Mouse (Mus musculus): ENCODE results near the gene Gpc6. TPM values are rescaled to one million over a fixed set of nuclear protein-coding genes. Genes with fewer than 3 reads are reported as not detected.

Gpc6 gene
- total and polyA plus RNA-seq, 3 experiments = 4.6 to 10.3 (median 8.0) TPM

GRCm38 (mm10) chr14:117379979-117380378, 454.9 kb downstream of the Gpc6 start:
- DNase-seq = no peak
- no peak overlapping the region for H3K4me3 ChIP-seq
- WGBS = 41% methylated on average over 6 of the region's 6 CpGs

GRCm38 (mm10) chr14:117383188-117383587, 458.1 kb downstream of the Gpc6 start:
- Histone ChIP-seq H3K27me3 (ENCODE audit: control insufficient read depth, insufficient read depth, low read length) (no peaks in the 10 kb centered on the region), H3K4me3 (no peak overlapping the region), H3K9ac (ENCODE audit: low read depth, low read length) (no peak overlapping the region), H3K36me3 (ENCODE audit: control insufficient read depth, insufficient read depth, low read length) (no peaks in the 10 kb centered on the region), H3K27ac (no peak overlapping the region; the same call in 1 of the 2 replicates), H3K4me1 (ENCODE audit: control insufficient read depth, insufficient read depth, low read length) (peaks cover 7% of the 10 kb centered on the region), H3K79me2 (replicated peaks; ENCODE audit: control insufficient read depth, insufficient read depth, low read length) (no peaks in the 10 kb centered on the region)
- intact Hi-C loops (cut with DNase I) = no loop called here
- TF ChIP-seq POLR2A (IDR thresholded peaks at IDR 0.05; ENCODE audit: insufficient read depth, low read depth, low read length) = no peak
- TF ChIP-seq CTCF (IDR thresholded peaks at IDR 0.05) = no peak
- no peak for TF ChIP-seq EP300 (IDR thresholded peaks at IDR 0.05; ENCODE audit: insufficient read depth, low read depth, low read length)
- 85% methylated on average over 7 of the region's 7 CpGs for WGBS
- no peak for DNase-seq

More at GRCm38 (mm10) chr14:117379979-117380378, 454.9 kb downstream of the Gpc6 start:
- Histone ChIP-seq H3K79me2 (replicated peaks; ENCODE audit: control insufficient read depth, insufficient read depth, low read length) (no peaks in the 10 kb centered on the region), H3K4me1 (ENCODE audit: control insufficient read depth, insufficient read depth, low read length) (peaks cover 5% of the 10 kb centered on the region), H3K27ac (no peak overlapping the region; the same call in 1 of the 2 replicates), H3K9ac (ENCODE audit: low read depth, low read length) (no peak overlapping the region), H3K27me3 (ENCODE audit: control insufficient read depth, insufficient read depth, low read length) (no peaks in the 10 kb centered on the region), H3K36me3 (ENCODE audit: control insufficient read depth, insufficient read depth, low read length) (no peaks in the 10 kb centered on the region)
- no peak for TF ChIP-seq CTCF (IDR thresholded peaks at IDR 0.05)
- no peak for TF ChIP-seq POLR2A (IDR thresholded peaks at IDR 0.05; ENCODE audit: insufficient read depth, low read depth, low read length)
- TF ChIP-seq EP300 (IDR thresholded peaks at IDR 0.05; ENCODE audit: insufficient read depth, low read depth, low read length) = no peak
- intact Hi-C loops (cut with DNase I) = no loop called here

- TF ChIP-seq CTCF (IDR thresholded peaks at IDR 0.05) = no peak
- no peak for TF ChIP-seq POLR2A (IDR thresholded peaks at IDR 0.05; ENCODE audit: insufficient read depth, low read depth, low read length)
- no peak for TF ChIP-seq EP300 (IDR thresholded peaks at IDR 0.05; ENCODE audit: insufficient read depth, low read depth, low read length)
- Histone ChIP-seq H3K9ac (ENCODE audit: low read depth, low read length) (no peak overlapping the region), H3K79me2 (replicated peaks; ENCODE audit: control insufficient read depth, insufficient read depth, low read length) (no peaks in the 10 kb centered on the region), H3K27me3 (ENCODE audit: control insufficient read depth, insufficient read depth, low read length) (no peaks in the 10 kb centered on the region), H3K4me1 (ENCODE audit: control insufficient read depth, insufficient read depth, low read length) (peaks cover 7% of the 10 kb centered on the region), H3K4me3 (no peak overlapping the region), H3K27ac (peak overlapping the region; percentile 15; the same call in 1 of the 2 replicates), H3K36me3 (ENCODE audit: control insufficient read depth, insufficient read depth, low read length) (no peaks in the 10 kb centered on the region)
- WGBS = 40% methylated on average over 8 of the region's 8 CpGs
- peak; percentile 30 to 39 for DNase-seq
- intact Hi-C loops (cut with DNase I) = no loop called here
These were observed 459.1 kb downstream of the Gpc6 start for GRCm38 (mm10) chr14:117384096-117384770.

GRCm38 (mm10) chr14:117385731-117386270, 460.7 kb downstream of the Gpc6 start:
- Histone ChIP-seq H3K27me3 (ENCODE audit: control insufficient read depth, insufficient read depth, low read length) (no peaks in the 10 kb centered on the region), H3K36me3 (ENCODE audit: control insufficient read depth, insufficient read depth, low read length) (no peaks in the 10 kb centered on the region), H3K4me1 (ENCODE audit: control insufficient read depth, insufficient read depth, low read length) (peaks cover 7% of the 10 kb centered on the region), H3K79me2 (replicated peaks; ENCODE audit: control insufficient read depth, insufficient read depth, low read length) (no peaks in the 10 kb centered on the region), H3K4me3 (no peak overlapping the region), H3K9ac (ENCODE audit: low read depth, low read length) (no peak overlapping the region), H3K27ac (no peak overlapping the region)
- TF ChIP-seq POLR2A (IDR thresholded peaks at IDR 0.05; ENCODE audit: insufficient read depth, low read depth, low read length) = no peak
- TF ChIP-seq EP300 (IDR thresholded peaks at IDR 0.05; ENCODE audit: insufficient read depth, low read depth, low read length) = no peak
- TF ChIP-seq CTCF (IDR thresholded peaks at IDR 0.05) = no peak
- intact Hi-C loops (cut with DNase I) = no loop called here
- no peak for DNase-seq

- no peaks in the 10 kb centered on the region for H3K79me2 ChIP-seq (replicated peaks; ENCODE audit: control insufficient read depth, insufficient read depth, low read length)
- H3K9ac ChIP-seq (ENCODE audit: low read depth, low read length) = no peak overlapping the region
- intact Hi-C loops (cut with DNase I) = no loop called here
- H3K36me3 ChIP-seq (ENCODE audit: control insufficient read depth, insufficient read depth, low read length) = no peaks in the 10 kb centered on the region
- H3K27ac ChIP-seq = no peak overlapping the region
- H3K4me1 ChIP-seq (ENCODE audit: control insufficient read depth, insufficient read depth, low read length) = no peaks in the 10 kb centered on the region
- DNase-seq = no peak
- TF ChIP-seq POLR2A (IDR thresholded peaks at IDR 0.05; ENCODE audit: insufficient read depth, low read depth, low read length) (no peak), CTCF (IDR thresholded peaks at IDR 0.05) (no peak), EP300 (IDR thresholded peaks at IDR 0.05; ENCODE audit: insufficient read depth, low read depth, low read length) (no peak)
- no peaks in the 10 kb centered on the region for H3K27me3 ChIP-seq (ENCODE audit: control insufficient read depth, insufficient read depth, low read length)
- WGBS = 75% methylated on average over 3 of the region's 3 CpGs
- H3K4me3 ChIP-seq = no peak overlapping the region
These were observed 465.7 kb downstream of the Gpc6 start for GRCm38 (mm10) chr14:117390794-117391320.

- no peaks in the 10 kb centered on the region for H3K36me3 ChIP-seq (ENCODE audit: control insufficient read depth, insufficient read depth, low read length)
- no peak overlapping the region for H3K4me3 ChIP-seq
- H3K27ac ChIP-seq = no peak overlapping the region
- WGBS = 44% methylated on average over 4 of the region's 4 CpGs
- intact Hi-C loops (cut with DNase I) = no loop called here
- no peak for DNase-seq
- no peaks in the 10 kb centered on the region for H3K27me3 ChIP-seq (ENCODE audit: control insufficient read depth, insufficient read depth, low read length)
- no peak for TF ChIP-seq CTCF (IDR thresholded peaks at IDR 0.05)
- TF ChIP-seq EP300 (IDR thresholded peaks at IDR 0.05; ENCODE audit: insufficient read depth, low read depth, low read length) = no peak
- no peak for TF ChIP-seq POLR2A (IDR thresholded peaks at IDR 0.05; ENCODE audit: insufficient read depth, low read depth, low read length)
- H3K9ac ChIP-seq (ENCODE audit: low read depth, low read length) = no peak overlapping the region
- no peaks in the 10 kb centered on the region for H3K79me2 ChIP-seq (replicated peaks; ENCODE audit: control insufficient read depth, insufficient read depth, low read length)
- no peaks in the 10 kb centered on the region for H3K4me1 ChIP-seq (ENCODE audit: control insufficient read depth, insufficient read depth, low read length)
These were observed 466.3 kb downstream of the Gpc6 start for GRCm38 (mm10) chr14:117391412-117391811.
